In genomic region chr11:32911791-32912190, GRCm38 (mm10) we compare ENCODE assay signal across 26 mouse cellular contexts.
"Had no signal": no experiment of that assay in that cellular context is flagged by ENCODE, and none has a peak within 500 bp of the region (broad histone marks: within the 10 kb centered on the region; RNA-seq: fewer than 3 reads in every experiment).

No protein-coding gene starts in this region.

- H3K4me3 ChIP-seq: embryonic facial prominence, embryonic 10.5 days; embryonic facial prominence, embryonic 12.5 days; embryonic facial prominence, embryonic 13.5 days; embryonic facial prominence, embryonic 15.5 days; erythroblast, embryonic 14.5 days; forebrain, embryonic 10.5 days; forebrain, embryonic 13.5 days; forebrain, embryonic 15.5 days; gastrocnemius, adult 2 months; heart, adult 2 months; heart, embryonic 10.5 days had no signal

- ATAC-seq: forebrain, embryonic 13.5 days; forebrain, embryonic 14.5 days; forebrain, embryonic 15.5 days; forebrain, embryonic 16.5 days; forebrain, postnatal 0 days had no signal

- H3K36me3 ChIP-seq: embryonic facial prominence, embryonic 10.5 days; embryonic facial prominence, embryonic 12.5 days; embryonic facial prominence, embryonic 13.5 days; embryonic facial prominence, embryonic 15.5 days; forebrain, embryonic 10.5 days; forebrain, embryonic 15.5 days; heart, embryonic 10.5 days had no signal

- H3K27ac ChIP-seq: embryonic facial prominence, embryonic 10.5 days; embryonic facial prominence, embryonic 12.5 days; embryonic facial prominence, embryonic 13.5 days; embryonic facial prominence, embryonic 15.5 days; forebrain, embryonic 10.5 days; forebrain, embryonic 13.5 days; forebrain, embryonic 15.5 days; gastrocnemius, adult 2 months; heart, adult 2 months; heart, embryonic 10.5 days had no signal

- H3K4me2 ChIP-seq: embryonic facial prominence, embryonic 12.5 days; embryonic facial prominence, embryonic 13.5 days; embryonic facial prominence, embryonic 15.5 days; forebrain, embryonic 13.5 days; forebrain, embryonic 15.5 days had no signal

- DNase-seq: cerebellum, adult 9-11 months; cerebellum, postnatal 10 days; cerebellum, postnatal 14 days; cerebellum, postnatal 25 days; cerebellum, postnatal 36 days; embryo, embryonic 11 days; forebrain, postnatal 0 days; gastrocnemius, adult 2 months; gastrocnemius, postnatal 10 days; gastrocnemius, postnatal 14 days; gastrocnemius, postnatal 25 days; gastrocnemius, postnatal 36 days; heart, adult 11 months; heart, adult 18-20 months; heart, adult 2 months had no signal

- H3K9me3 ChIP-seq: embryonic facial prominence, embryonic 10.5 days; embryonic facial prominence, embryonic 12.5 days; embryonic facial prominence, embryonic 13.5 days; embryonic facial prominence, embryonic 15.5 days; forebrain, embryonic 10.5 days; forebrain, embryonic 13.5 days; forebrain, embryonic 15.5 days; heart, embryonic 10.5 days had no signal

- H3K27me3 ChIP-seq: embryonic facial prominence, embryonic 15.5 days; forebrain, embryonic 13.5 days; forebrain, embryonic 15.5 days had no signal

- H3K9ac ChIP-seq: embryonic facial prominence, embryonic 12.5 days; embryonic facial prominence, embryonic 13.5 days; embryonic facial prominence, embryonic 15.5 days; forebrain, embryonic 13.5 days; forebrain, embryonic 15.5 days; forebrain, postnatal 0 days had no signal
